Mouse (Mus musculus): ENCODE data around the gene Cyp3a44. TPM values are rescaled to one million over a fixed set of nuclear protein-coding genes. Genes with fewer than 3 reads are reported as not detected.
"Not testable (repeated sequence)": the region's sequence is repeated elsewhere in the genome, so short reads cannot be mapped to it uniquely, and the experiment has no call there.

Cyp3a44 gene
- polyA plus RNA-seq (2015; fragmentation: Nextera tagmentation; extraction: Ambion mirVana), result not detected in 2 replicates

DNA sequence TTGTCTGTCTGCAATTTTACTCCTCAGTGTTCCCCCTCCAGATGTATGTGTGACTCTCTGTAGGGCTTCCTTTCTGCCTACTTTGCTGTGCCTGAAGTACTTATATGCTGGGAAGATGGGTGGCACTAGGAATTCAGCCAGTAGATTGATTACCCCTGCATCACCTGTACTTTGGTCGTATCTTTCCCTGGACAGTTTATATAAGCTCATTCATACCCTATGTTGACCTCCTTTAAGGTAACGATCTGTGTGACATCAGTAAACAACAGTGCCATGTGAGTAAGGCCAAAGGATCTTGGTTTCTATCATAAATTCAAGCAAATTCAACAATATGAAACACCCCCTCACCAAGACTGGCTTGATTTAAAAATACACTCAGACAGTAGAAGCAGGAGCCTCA lies at the start of gene Cyp3a44:
TSS of gene Cyp3a44 (minus strand) at position 79 of the 400 bp plus-strand sequence.
- WGBS, result 67% methylated on average over 2 of the region's 2 CpGs
- not testable (repeated sequence) for H3K4me2 ChIP-seq (ENCODE audit: low read depth, low read length)

DNA sequence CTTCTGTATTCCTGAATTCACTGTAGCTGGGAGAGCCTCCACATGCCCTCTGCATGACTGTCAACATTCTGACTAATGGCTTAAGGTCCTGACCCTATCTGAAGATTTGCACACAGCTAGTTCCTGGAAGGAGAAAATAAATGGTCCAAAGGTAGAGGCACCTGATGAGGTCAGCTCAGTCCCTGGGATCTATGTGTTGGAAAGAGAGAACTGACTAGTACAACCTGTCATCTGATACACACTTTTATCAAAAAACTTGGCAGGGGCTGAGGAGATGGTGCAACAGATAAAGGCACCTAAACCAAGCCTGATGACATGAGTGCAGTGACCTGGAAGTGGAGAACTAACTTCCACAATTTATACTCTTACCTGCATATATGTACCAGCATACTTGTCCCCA lies 5.4 kb downstream of the Cyp3a44 start:
- H3K4me3 ChIP-seq (ENCODE audit: low read length); ATAC-seq; H3K9ac ChIP-seq (ENCODE audit: low read depth, low read length); H3K4me2 ChIP-seq (ENCODE audit: low read depth, low read length); H3K36me3 ChIP-seq (ENCODE audit: control insufficient read depth, insufficient read depth, low read length); H3K27ac ChIP-seq (ENCODE audit: low read length); H3K9me3 ChIP-seq (ENCODE audit: control insufficient read depth, low read length); H3K27me3 ChIP-seq (replicated peaks; ENCODE audit: control insufficient read depth, insufficient read depth, low read length); H3K4me1 ChIP-seq (ENCODE audit: control insufficient read depth, insufficient read depth, low read length): not testable (repeated sequence)

More for the DNA sequence above, at the start of gene Cyp3a44:
- H3K9ac ChIP-seq (ENCODE audit: low read depth, low read length); H3K4me1 ChIP-seq (ENCODE audit: control insufficient read depth, insufficient read depth, low read length); H3K27me3 ChIP-seq (replicated peaks; ENCODE audit: control insufficient read depth, insufficient read depth, low read length); H3K4me3 ChIP-seq (ENCODE audit: low read length); H3K27ac ChIP-seq (ENCODE audit: low read length); ATAC-seq; H3K9me3 ChIP-seq (ENCODE audit: control insufficient read depth, low read length); H3K36me3 ChIP-seq (ENCODE audit: control insufficient read depth, insufficient read depth, low read length): not testable (repeated sequence)

DNA sequence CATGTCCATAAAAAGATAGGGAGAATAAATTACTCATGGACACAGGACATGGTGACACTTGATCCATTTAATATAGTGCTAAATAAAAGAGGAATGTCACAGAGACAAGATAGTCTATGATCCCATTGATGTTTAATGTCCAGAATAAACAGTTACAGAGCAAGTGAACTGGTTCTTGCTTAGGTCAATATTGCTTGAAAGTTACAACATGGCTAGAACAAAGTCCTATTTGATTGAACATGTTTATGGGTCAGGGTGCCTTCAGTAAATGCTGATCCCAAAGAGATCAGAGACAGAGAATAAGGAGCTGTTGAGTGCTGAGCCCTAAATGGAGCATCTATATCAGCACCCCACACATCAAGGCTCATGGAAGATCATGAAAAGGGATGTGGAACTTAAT lies 12.4 kb downstream of the Cyp3a44 start:
- H3K4me1 ChIP-seq (ENCODE audit: control insufficient read depth, insufficient read depth, low read length); H3K27ac ChIP-seq (ENCODE audit: low read length); H3K4me3 ChIP-seq (ENCODE audit: low read length); H3K4me2 ChIP-seq (ENCODE audit: low read depth, low read length); H3K9me3 ChIP-seq (ENCODE audit: control insufficient read depth, low read length); H3K27me3 ChIP-seq (replicated peaks; ENCODE audit: control insufficient read depth, insufficient read depth, low read length); H3K9ac ChIP-seq (ENCODE audit: low read depth, low read length); ATAC-seq; H3K36me3 ChIP-seq (ENCODE audit: control insufficient read depth, insufficient read depth, low read length): not testable (repeated sequence)

DNA sequence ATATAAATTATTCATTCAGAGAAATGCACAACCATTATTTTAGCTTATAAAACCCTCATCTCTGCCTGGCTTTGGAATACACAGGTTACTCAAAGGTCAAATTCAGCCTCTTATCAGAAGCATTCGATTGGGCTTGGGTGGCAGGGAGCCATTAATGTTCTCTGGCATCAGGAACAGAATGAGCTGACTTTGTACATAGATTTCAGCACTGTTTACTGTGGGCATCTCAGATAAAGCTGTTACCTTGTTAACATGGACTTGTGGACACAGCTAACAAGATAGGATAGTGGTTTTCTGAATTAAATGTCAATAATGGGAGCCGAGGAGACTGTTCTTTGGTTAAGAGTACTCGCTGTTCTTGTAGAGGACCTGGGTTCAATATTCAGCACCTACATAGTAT lies 68.2 kb downstream of the Cyp3a44 start:
- not testable (repeated sequence) for H3K27me3 ChIP-seq (replicated peaks; ENCODE audit: control insufficient read depth, insufficient read depth, low read length); H3K9me3 ChIP-seq (ENCODE audit: control insufficient read depth, low read length); H3K27ac ChIP-seq (ENCODE audit: low read length); H3K4me1 ChIP-seq (ENCODE audit: control insufficient read depth, insufficient read depth, low read length); H3K4me3 ChIP-seq (ENCODE audit: low read length); H3K4me2 ChIP-seq (ENCODE audit: low read depth, low read length); H3K9ac ChIP-seq (ENCODE audit: low read depth, low read length); H3K36me3 ChIP-seq (ENCODE audit: control insufficient read depth, insufficient read depth, low read length); ATAC-seq
- WGBS, result 81% methylated on average over 3 of the region's 3 CpGs

Other genes with a start within 250 kb of the Cyp3a44 start
- gene Cyp3a41b, start 221.1 kb downstream of the Cyp3a44 start, polyA plus RNA-seq (2015; fragmentation: Nextera tagmentation; extraction: Ambion mirVana), result not detected in 2 replicates
- not detected in 2 replicates for gene Cyp3a41a, start 85.7 kb downstream of the Cyp3a44 start, polyA plus RNA-seq (2015; fragmentation: Nextera tagmentation; extraction: Ambion mirVana)
- 0.16 and 0.31 TPM in 2 replicates for gene Cyp3a11, start 74.1 kb upstream of the Cyp3a44 start, polyA plus RNA-seq (2015; fragmentation: Nextera tagmentation; extraction: Ambion mirVana)
- not detected in 2 replicates for gene Cyp3a25, start 203.7 kb upstream of the Cyp3a44 start, polyA plus RNA-seq (2015; fragmentation: Nextera tagmentation; extraction: Ambion mirVana)

Data from intestine, embryonic 16.5 days (tissue).